Mouse (Mus musculus) CH12.LX (cell line): ENCODE results near the gene Rpl35a.

ENCODE experiments used
- CHD2 ChIP-seq: IDR thresholded peaks from 2 replicates; pipeline ENCODE4 v1.6.1; 2011; ENCODE audit warnings: low read length, improper control_type of control experiment
- IRF4 ChIP-seq: IDR thresholded peaks from 2 replicates; pipeline ENCODE4 v1.6.1; 2014; ENCODE audit warnings: low read depth, mild to moderate bottlenecking, inconsistent platforms, low read length, improper control_type of control experiment
- MYC ChIP-seq: IDR thresholded peaks from 2 replicates; pipeline ENCODE4 v1.6.1; 2011; ENCODE audit warnings: low read depth, mild to moderate bottlenecking, improper control_type of control experiment, low read length
- POLR2A ChIP-seq: IDR thresholded peaks from 2 replicates; pipeline ENCODE4 v1.6.1; 2011; ENCODE audit warnings: low read depth, mild to moderate bottlenecking, improper control_type of control experiment, low read length
- USF1 ChIP-seq: IDR thresholded peaks from 2 replicates; pipeline ENCODE4 v1.6.1; 2014; ENCODE audit warnings: low read depth, mild to moderate bottlenecking, inconsistent platforms, low read length, improper control_type of control experiment

DNA sequence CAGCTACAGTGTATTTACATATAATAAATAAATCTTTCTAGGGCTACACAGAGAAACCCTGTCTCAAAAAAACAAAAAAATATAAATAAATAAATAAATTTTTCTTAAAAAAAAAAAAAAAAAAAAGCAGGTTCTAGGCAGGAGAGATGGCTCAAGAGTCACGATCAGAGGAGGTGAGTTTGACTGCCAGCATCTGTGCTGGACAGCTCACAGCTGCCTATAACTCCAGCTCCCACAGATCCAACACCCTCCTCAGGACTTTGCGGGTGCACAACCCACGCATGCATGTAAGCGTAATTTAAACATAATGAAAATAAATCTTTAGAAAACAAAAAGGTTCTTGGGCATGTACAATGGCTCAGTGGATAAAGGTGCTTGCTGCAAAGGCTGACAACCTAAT is 20.2 kb upstream of the Rpl35a start:
- TF ChIP-seq USF1 (no peak), CHD2 (no peak), IRF4 (no peak), POLR2A (no peak), MYC (no peak)
